In genomic region chr8:75088989-75089881, GRCm38 (mm10) we compare ENCODE assay signal across 8 mouse cellular contexts. TPM values are rescaled to one million over a fixed set of nuclear protein-coding genes. Genes with fewer than 3 reads are reported as not detected.
DNase-seq lines count a peak whose midpoint lies in the region; ATAC-seq and TF ChIP-seq lines count a peak whose summit lies in the region.

No protein-coding gene starts in this region.

- 0 out of 2 replicates have a peak overlapping the region, but pooled peaks have one; percentile 3 for H3K9ac ChIP-seq in forebrain, postnatal 0 days
- no peak overlapping the region for H3K9ac ChIP-seq in liver, embryonic 14.5 days (replicated peaks)

- peaks cover 10% of the 10 kb centered on the region for H3K4me1 ChIP-seq in forebrain, postnatal 0 days (ENCODE audit: insufficient read depth)
- H3K4me1 ChIP-seq in liver, embryonic 14.5 days (replicated peaks; ENCODE audit: control insufficient read depth in 2 of 2, insufficient read depth in 2 of 2, low read length in 1 of 2): peaks cover 15 to 38% of the 10 kb centered on the region in 2 experiments

- H3ac ChIP-seq in C2C12 (ENCODE audit: control insufficient read depth, insufficient read length, low read depth): peak overlapping the region; percentile 35

- H3K4me3 ChIP-seq in C2C12 (ENCODE audit: insufficient read depth, poor library complexity, severe bottlenecking): no peak overlapping the region
- H3K4me3 ChIP-seq in forebrain, postnatal 0 days (ENCODE audit: low read depth, low read length): no peak overlapping the region
- no peak overlapping the region for H3K4me3 ChIP-seq in liver, embryonic 14.5 days (ENCODE audit: insufficient read depth in 1 of 2, low read depth in 2 of 2, low read length in 2 of 2)

- H3K9me3 ChIP-seq in forebrain, postnatal 0 days (ENCODE audit: low read length): no peaks in the 10 kb centered on the region
- no peaks in the 10 kb centered on the region for H3K9me3 ChIP-seq in liver, embryonic 14.5 days (ENCODE audit: control insufficient read depth, low read length)

- 0 out of 2 replicates have a peak overlapping the region, but pooled peaks have one; percentile 21 for H3K27ac ChIP-seq in forebrain, postnatal 0 days (ENCODE audit: low read depth, low read length)
- no peak overlapping the region for H3K27ac ChIP-seq in liver, embryonic 14.5 days

- TF ChIP-seq EP300 in liver, embryonic 14.5 days (IDR thresholded peaks at IDR 0.05; ENCODE audit: low read depth): peak; percentile 28; the same call in 1 of the 2 replicates

- DNase-seq in adrenal gland, postnatal 14 days: peak; percentile 89
- DNase-seq in forebrain, postnatal 0 days: peak; percentile 87
- peak; percentile 70 to 84 for DNase-seq in heart, postnatal 14 days
- DNase-seq in large intestine, adult 2 months (ENCODE audit: low read depth, low spot score): peak; percentile 43
- DNase-seq in liver, embryonic 14.5 days (ENCODE audit: low read depth in 3 of 3, low spot score in 3 of 3): peak; percentile 63 to 65 (median 65)
- DNase-seq in neural tube, embryonic 10.5 days (ENCODE audit: extremely low spot score, low spot score): peak; percentile 57
- peak; percentile 44 for DNase-seq in urinary bladder, postnatal 25 days (ENCODE audit: low spot score)

- H3K79me2 ChIP-seq in C2C12 (ENCODE audit: control insufficient read depth, insufficient read depth): peaks cover 9% of the 10 kb centered on the region

- intact Hi-C loops in heart, postnatal 14 days (cut with DNase I): no loop called here

- no peak for TF ChIP-seq CTCF in C2C12 (IDR thresholded peaks at IDR 0.05; ENCODE audit: control insufficient read depth, insufficient read depth, insufficient read length)
- TF ChIP-seq CTCF in forebrain, postnatal 0 days (IDR thresholded peaks at IDR 0.05; ENCODE audit: low read depth): no peak
- no peak for TF ChIP-seq CTCF in liver, embryonic 14.5 days (IDR thresholded peaks at IDR 0.05; ENCODE audit: low read depth)

- WGBS in forebrain, postnatal 0 days: 25% methylated on average over 6 of the region's 6 CpGs
- WGBS in large intestine, adult 2 months: 5% methylated on average over 6 of the region's 6 CpGs
- 7% methylated on average over 6 of the region's 6 CpGs for WGBS in liver, embryonic 14.5 days (ENCODE audit: insufficient replicate concordance)

- no peaks in the 10 kb centered on the region for H3K36me3 ChIP-seq in C2C12 (ENCODE audit: control insufficient read depth, insufficient read depth)
- H3K36me3 ChIP-seq in forebrain, postnatal 0 days (ENCODE audit: insufficient read depth): no peaks in the 10 kb centered on the region
- no peaks in the 10 kb centered on the region for H3K36me3 ChIP-seq in liver, embryonic 14.5 days (replicated peaks; ENCODE audit: control insufficient read depth, insufficient read depth, low read depth)

- H3K27me3 ChIP-seq in C2C12 (ENCODE audit: control insufficient read depth, insufficient read depth, insufficient read length): no peaks in the 10 kb centered on the region
- H3K27me3 ChIP-seq in forebrain, postnatal 0 days (ENCODE audit: insufficient read depth, low read length): no peaks in the 10 kb centered on the region
- peaks cover 15% of the 10 kb centered on the region for H3K27me3 ChIP-seq in liver, embryonic 14.5 days (ENCODE audit: control insufficient read depth, insufficient read depth, low read length)

- peak overlapping the region; percentile 29 for H3K4me2 ChIP-seq in forebrain, postnatal 0 days (ENCODE audit: low read depth)
- H3K4me2 ChIP-seq in liver, embryonic 14.5 days (ENCODE audit: low read depth): peak overlapping the region; percentile 26

- H3K79me3 ChIP-seq in C2C12 (ENCODE audit: low read depth): peaks cover 7% of the 10 kb centered on the region

- ATAC-seq in forebrain, postnatal 0 days: peak; percentile 70
- ATAC-seq in liver, embryonic 14.5 days (ENCODE audit: insufficient read depth): peak; percentile 27

TF ChIP-seq in C2C12, 6 proteins besides CTCF, POLR2A, EP300 and RAD21:
- TF ChIP-seq USF1 (IDR thresholded peaks at IDR 0.05; ENCODE audit: low read depth): no peak
- peak; percentile 17 for TF ChIP-seq MYOD1 (IDR thresholded peaks at IDR 0.05; ENCODE audit: control insufficient read depth, insufficient read length, low read depth)
- no peak for TF ChIP-seq MYOG (IDR thresholded peaks at IDR 0.05; ENCODE audit: control insufficient read depth, extremely low read depth, insufficient read length)
- no peak for TF ChIP-seq FOSL1 (IDR thresholded peaks at IDR 0.05; ENCODE audit: insufficient read depth, low read length, poor library complexity, severe bottlenecking)
- peak; percentile 74 for TF ChIP-seq CEBPB (IDR thresholded peaks at IDR 0.05; ENCODE audit: low read depth)
- no peak for TF ChIP-seq MAX (IDR thresholded peaks at IDR 0.05)

RNA-seq across cellular contexts. Expression of gene Hmox1, which starts 4.2 kb away (rescaled TPM):
- 248 TPM for polyA plus RNA-seq in C2C12 (2012; fragmentation: generic; extraction: Trizol)
- total RNA-seq in adrenal gland, postnatal 14 days (2021): 26.0 and 33.3 TPM in 2 replicates
- total RNA-seq in forebrain, postnatal 0 days (2014; rRNA removed): 8.7 and 10.5 TPM in 2 replicates
- 13.3 and 14.4 TPM in 2 replicates for polyA plus RNA-seq in forebrain, postnatal 0 days (2015; fragmentation: Nextera tagmentation; extraction: Ambion mirVana)
- 10 to 100 TPM; 13.6 to 15.0 TPM for total RNA-seq in heart, postnatal 14 days (2021)
- 4.2 and 4.3 TPM in 2 replicates for polyA plus RNA-seq in large intestine, adult 2 months (2012; rRNA removed)
- polyA plus RNA-seq in liver, embryonic 14.5 days (2012; rRNA removed): 87.2 and 91.8 TPM in 2 replicates
- polyA plus RNA-seq in liver, embryonic 14.5 days (2014; fragmentation: Nextera tagmentation; extraction: Ambion mirVana): 57.7 and 61.7 TPM in 2 replicates

RNA-seq across cellular contexts. Expression of gene Mcm5, which starts 20.1 kb away (rescaled TPM):
- polyA plus RNA-seq in C2C12 (2012; fragmentation: generic; extraction: Trizol): 200 TPM
- 26.7 and 33.0 TPM in 2 replicates for total RNA-seq in adrenal gland, postnatal 14 days (2021)
- 20.3 and 22.2 TPM in 2 replicates for total RNA-seq in forebrain, postnatal 0 days (2014; rRNA removed)
- polyA plus RNA-seq in forebrain, postnatal 0 days (2015; fragmentation: Nextera tagmentation; extraction: Ambion mirVana): 18.3 and 19.0 TPM in 2 replicates
- total RNA-seq in heart, postnatal 14 days (2021): 10 to 100 TPM in 1 of 2 experiments, 1 to 10 TPM in 1; 5.8 to 11.7 TPM
- 50.7 and 54.1 TPM in 2 replicates for polyA plus RNA-seq in large intestine, adult 2 months (2012; rRNA removed)
- polyA plus RNA-seq in liver, embryonic 14.5 days (2012; rRNA removed): 115 and 126 TPM in 2 replicates
- 145 and 158 TPM in 2 replicates for polyA plus RNA-seq in liver, embryonic 14.5 days (2014; fragmentation: Nextera tagmentation; extraction: Ambion mirVana)

RNA-seq across cellular contexts. Expression of gene Tom1, which starts 55.7 kb away (rescaled TPM):
- polyA plus RNA-seq in C2C12 (2012; fragmentation: generic; extraction: Trizol): 31.4 TPM
- total RNA-seq in adrenal gland, postnatal 14 days (2021): 37.0 and 40.1 TPM in 2 replicates
- total RNA-seq in forebrain, postnatal 0 days (2014; rRNA removed): 21.8 and 24.6 TPM in 2 replicates
- polyA plus RNA-seq in forebrain, postnatal 0 days (2015; fragmentation: Nextera tagmentation; extraction: Ambion mirVana): 30.6 and 35.9 TPM in 2 replicates
- 10 to 100 TPM; 56.5 to 56.6 TPM for total RNA-seq in heart, postnatal 14 days (2021)
- polyA plus RNA-seq in large intestine, adult 2 months (2012; rRNA removed): 23.9 and 28.2 TPM in 2 replicates
- polyA plus RNA-seq in liver, embryonic 14.5 days (2012; rRNA removed): 5.9 and 6.1 TPM in 2 replicates
- 9.2 and 9.6 TPM in 2 replicates for polyA plus RNA-seq in liver, embryonic 14.5 days (2014; fragmentation: Nextera tagmentation; extraction: Ambion mirVana)
